Mouse (Mus musculus) Patski (cell line): ENCODE data around the gene Gstm1. TPM values are rescaled to one million over a fixed set of nuclear protein-coding genes. Genes with fewer than 3 reads are reported as not detected.

Source experiments
- ATAC-seq: fragments of 100-300 bp; one replicate; pipeline ENCODE4 v1.8.0; 2021
- CTCF ChIA-PET: fragments of 350-600 bp; sonication (Branson Sonifier 250); formaldehyde crosslinking; loops from one replicate; lab custom pipeline; 2022; ENCODE audit warnings: inconsistent platforms; lab: Charles Lee
- POLR2A ChIA-PET: fragments of 350-600 bp; sonication (Branson Sonifier 250); formaldehyde crosslinking; loops from one replicate; lab custom pipeline; 2022; ENCODE audit warnings: antibody characterized with exemption, inconsistent platforms; lab: Charles Lee
- DNase-seq: peaks from one replicate; pipeline ENCODE4 v3.0.0-alpha.2; 2011; ENCODE audit warnings: low read depth, low spot score
- H3K27me3 ChIP-seq: fragments of 371-371 bp; one replicate; pipeline ENCODE4 v1.5.1; 2021
- CTCF ChIP-seq: fragments of 100-300 bp; IDR thresholded peaks from one replicate; pipeline ENCODE4 v1.5.1; 2021
- in situ Hi-C: fragments of 300-500 bp; cut with MboI; formaldehyde crosslinking; loops from 3 replicates; pipeline ENCODE4 v1.11.1; 2018; ENCODE audit warnings: low pct_unique_long_range_greater_than_20kb, mixed read lengths
- polyA plus RNA-seq: library from polyadenylated mRNA; unstranded; gene quantifications from one replicate; pipeline ENCODE4 v1.2.3, GENCODE M21; 2021

The Gstm1 gene
- 145 TPM for polyA plus RNA-seq

GRCm38 (mm10) chr3:108017473-108018189, at the start of gene Gstm1:
TSS of gene Gstm1 (minus strand) at chr3:108017973.
- in situ Hi-C loops, result loop anchor here (5.0 kb wide), 2 partner anchors 45 to 65 kb away; no protein-coding TSS in a partner anchor
- no peak for TF ChIP-seq CTCF
- H3K27me3 ChIP-seq, result no peaks in the 10 kb centered on the region
- ChIA-PET CTCF (interaction anchor here (0.6 to 4.5 kb wide), 20 partner anchors 12 to 187 kb away, joined by 3 to 25 read pairs (median 5); partner anchors contain the start of genes Gstm2 and Gstm7), POLR2A (interaction anchor here (0.6 to 2.2 kb wide), 3 partner anchors 64 to 940 kb away, joined by 3 to 6 read pairs (median 3); no protein-coding TSS in a partner anchor)
- ATAC-seq (peak; percentile 88), DNase-seq (peak; percentile 91)

- in situ Hi-C loops, result loop anchor here (10.0 kb wide), 1 partner anchor 373 kb away; the partner anchor contains the start of gene Ahcyl1
- ChIA-PET CTCF (interaction anchor here (0.9 to 5.6 kb wide), 4 partner anchors 9 to 80 kb away, joined by 3 to 45 read pairs (median 4); partner anchors contain the start of gene Gnai3), POLR2A (interaction anchor here (1.2 kb wide), 1 partner anchor 81 kb away, joined by 3 read pairs; no protein-coding TSS in a partner anchor)
- TF ChIP-seq CTCF, result no peak
- no peak for ATAC-seq
- no peak for DNase-seq
- H3K27me3 ChIP-seq, result no peaks in the 10 kb centered on the region
These were observed 49.7 kb upstream of the Gstm1 start for GRCm38 (mm10) chr3:108067370-108067934.

GRCm38 (mm10) chr3:108065551-108065950, 47.8 kb upstream of the Gstm1 start:
- no peak for ATAC-seq
- H3K27me3 ChIP-seq, result no peaks in the 10 kb centered on the region
- no peak for DNase-seq
- no peak for TF ChIP-seq CTCF
- in situ Hi-C loops, result loop anchor here (10.0 kb wide), 1 partner anchor 371 kb away; the partner anchor contains the start of gene Ahcyl1
- POLR2A ChIA-PET, result no interaction called here
- CTCF ChIA-PET, result interaction anchor here (1.2 to 2.3 kb wide), 2 partner anchors 13 to 83 kb away, joined by 3 to 6 read pairs; no protein-coding TSS in a partner anchor

- H3K27me3 ChIP-seq, result no peaks in the 10 kb centered on the region
- POLR2A ChIA-PET, result no interaction called here
- ATAC-seq, result no peak
- in situ Hi-C loops, result loop anchor here (5.0 to 10.0 kb wide), 4 partner anchors 47 to 370 kb away; partner anchors contain the start of genes Ahcyl1 and Gstm1
- CTCF ChIA-PET, result interaction anchor here (0.8 to 4.4 kb wide), 5 partner anchors 11 to 197 kb away, joined by 3 to 27 read pairs (median 3); no protein-coding TSS in a partner anchor
- no peak for DNase-seq
- TF ChIP-seq CTCF, result no peak
These were observed 46.9 kb upstream of the Gstm1 start for GRCm38 (mm10) chr3:108064672-108065071.

GRCm38 (mm10) chr3:108062648-108063047, 44.9 kb upstream of the Gstm1 start:
- TF ChIP-seq CTCF, result no peak
- DNase-seq (no peak), ATAC-seq (no peak)
- H3K27me3 ChIP-seq, result no peaks in the 10 kb centered on the region
- ChIA-PET CTCF (interaction anchor here (1.1 to 4.4 kb wide), 6 partner anchors 19 to 365 kb away, joined by 3 to 27 read pairs (median 5); partner anchors contain the start of gene Gstm1), POLR2A (interaction anchor here (0.7 kb wide), 1 partner anchor 113 kb away, joined by 3 read pairs; no protein-coding TSS in a partner anchor)
- in situ Hi-C loops, result loop anchor here (5.0 to 10.0 kb wide), 4 partner anchors 45 to 368 kb away; partner anchors contain the start of genes Ahcyl1 and Gstm1

GRCm38 (mm10) chr3:108061420-108061819, 43.6 kb upstream of the Gstm1 start:
- no peak for ATAC-seq
- CTCF ChIA-PET, result interaction anchor here (0.6 to 4.4 kb wide), 36 partner anchors 9 to 685 kb away, joined by 3 to 27 read pairs (median 4); partner anchors contain the start of genes Ahcyl1, Gstm1, Gstm4 and Gstm7
- no peak for DNase-seq
- in situ Hi-C loops, result loop anchor here (5.0 to 10.0 kb wide), 4 partner anchors 44 to 367 kb away; partner anchors contain the start of genes Ahcyl1 and Gstm1
- POLR2A ChIA-PET, result interaction anchor here (1.1 kb wide), 1 partner anchor 13 kb away, joined by 3 read pairs; no protein-coding TSS in a partner anchor
- no peaks in the 10 kb centered on the region for H3K27me3 ChIP-seq
- no peak for TF ChIP-seq CTCF

GRCm38 (mm10) chr3:108050493-108050892, 32.7 kb upstream of the Gstm1 start:
- ATAC-seq, result no peak
- DNase-seq, result no peak
- CTCF ChIA-PET, result interaction anchor here (0.7 to 3.9 kb wide), 4 partner anchors 11 to 118 kb away, joined by 3 to 12 read pairs (median 3); no protein-coding TSS in a partner anchor
- POLR2A ChIA-PET, result interaction anchor here (1.1 kb wide), 1 partner anchor 28 kb away, joined by 3 read pairs; no protein-coding TSS in a partner anchor
- no peak for TF ChIP-seq CTCF
- in situ Hi-C loops, result no loop called here
- H3K27me3 ChIP-seq, result no peaks in the 10 kb centered on the region

GRCm38 (mm10) chr3:108048306-108048705, 30.5 kb upstream of the Gstm1 start:
- TF ChIP-seq CTCF, result no peak
- ChIA-PET POLR2A (interaction anchor here (0.5 to 1.4 kb wide), 5 partner anchors 9 to 310 kb away, joined by 3 to 5 read pairs (median 3); no protein-coding TSS in a partner anchor), CTCF (interaction anchor here (0.7 to 3.9 kb wide), 10 partner anchors 9 to 115 kb away, joined by 3 to 12 read pairs (median 4); no protein-coding TSS in a partner anchor)
- in situ Hi-C loops, result no loop called here
- no peaks in the 10 kb centered on the region for H3K27me3 ChIP-seq
- ATAC-seq (no peak), DNase-seq (peak; percentile 27)

- no peak for TF ChIP-seq CTCF
- no peaks in the 10 kb centered on the region for H3K27me3 ChIP-seq
- ATAC-seq (no peak), DNase-seq (no peak)
- in situ Hi-C loops, result no loop called here
- CTCF ChIA-PET, result interaction anchor here (0.9 to 3.9 kb wide), 8 partner anchors 10 to 110 kb away, joined by 3 to 12 read pairs (median 6); no protein-coding TSS in a partner anchor
- POLR2A ChIA-PET, result interaction anchor here (0.6 kb wide), 1 partner anchor 174 kb away, joined by 3 read pairs; no protein-coding TSS in a partner anchor
These were observed 29.3 kb upstream of the Gstm1 start for GRCm38 (mm10) chr3:108046944-108047655.
